Mouse (Mus musculus): ENCODE results near the gene Gsg1l2.

Gsg1l2 gene

GRCm38 (mm10) chr11:67820221-67820620 lies 45.8 kb downstream of the Gsg1l2 start:
- peak; percentile 67 to 77 for DNase-seq

GRCm38 (mm10) chr11:67821560-67821959 lies 47.2 kb downstream of the Gsg1l2 start:
- DNase-seq = no peak

GRCm38 (mm10) chr11:67828360-67829059 lies 54.1 kb downstream of the Gsg1l2 start:
- DNase-seq = peak; percentile 58 to 61

GRCm38 (mm10) chr11:67829530-67829929 lies 55.1 kb downstream of the Gsg1l2 start:
- no peak for DNase-seq

GRCm38 (mm10) chr11:67831820-67832219 lies 57.4 kb downstream of the Gsg1l2 start:
- peak; percentile 19 to 57 for DNase-seq

GRCm38 (mm10) chr11:67835408-67836078 lies 61.1 kb downstream of the Gsg1l2 start:
- DNase-seq = peak; percentile 37 to 74
